Mouse (Mus musculus) testis, adult 10 weeks (tissue): Measurements from ENCODE around the gene Ints5. TPM values are rescaled to one million over a fixed set of nuclear protein-coding genes. Genes with fewer than 3 reads are reported as not detected.

Experiments used
- polyA plus RNA-seq: library from polyadenylated mRNA; stranded (reverse); fragments of 350-450 nt; fragmentation: Illumina TruSeq; extraction: RNeasy Lipid Tissue Mini Kit (QIAGEN cat#74804); gene quantifications from one replicate; pipeline ENCODE4 v1.2.3, GENCODE M21; 2014; ENCODE audit warnings: low read depth, low replicate concordance

Gene Ints5
- 0.32 TPM for polyA plus RNA-seq

DNA sequence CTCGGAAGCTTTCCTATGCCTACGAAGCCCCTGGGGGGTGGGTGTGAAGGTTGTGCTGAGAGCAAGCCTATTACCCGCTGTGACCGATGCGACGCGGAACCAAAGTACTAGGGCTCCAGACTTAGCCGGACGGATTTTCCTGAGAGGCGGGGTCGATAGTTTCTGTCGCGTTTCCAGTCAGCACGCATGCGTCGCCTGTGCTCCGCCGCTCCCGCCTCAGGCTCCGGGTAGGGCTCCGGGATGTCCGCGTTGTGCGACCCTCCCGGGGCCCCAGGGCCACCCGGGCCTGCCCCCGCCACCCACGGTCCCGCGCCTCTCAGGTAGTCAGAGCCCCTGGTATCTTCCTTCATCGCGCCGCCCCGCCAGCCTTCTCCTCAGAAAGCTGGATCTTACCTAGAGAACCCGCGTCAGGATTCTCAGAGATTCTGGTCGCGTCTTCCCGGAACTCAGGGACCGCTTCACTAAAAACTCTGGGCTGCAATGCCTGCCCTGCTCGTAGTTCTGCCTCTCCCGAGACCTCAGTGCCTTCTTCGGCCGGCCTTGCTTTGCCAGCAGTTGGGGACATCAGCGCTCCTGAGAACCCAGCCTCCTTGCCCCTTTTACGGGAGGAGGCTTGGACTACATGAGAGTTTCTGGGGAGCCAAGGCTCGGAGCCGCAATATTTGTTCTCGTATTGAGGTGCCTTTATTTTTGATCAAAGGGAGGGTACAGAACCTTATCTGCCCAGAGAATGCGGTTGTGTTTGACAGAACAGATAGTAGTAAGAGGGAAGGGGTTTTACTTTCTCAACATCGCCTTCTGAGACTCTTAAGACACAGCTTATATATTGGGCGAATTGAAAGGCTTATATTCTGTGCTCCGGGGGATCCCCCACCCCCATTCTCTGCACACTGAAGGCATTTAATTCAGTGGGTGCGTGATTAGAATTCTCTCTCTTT is at the start of gene Ints5:
TSS of gene Ints5 (plus strand) at position 177 of the 938 bp plus-strand sequence.

GRCm38 (mm10) chr19:8850402-8850901 is 42.4 kb upstream of the Ints5 start, which contains the start of gene Lrrn4cl:
Lrrn4cl (plus strand) TSS chr19:8850768.

GRCm38 (mm10) chr19:8871267-8872186 is 21.3 kb upstream of the Ints5 start, which contains the start of gene Ubxn1:
Ubxn1 (plus strand) TSS chr19:8871496.

GRCm38 (mm10) chr19:8880311-8881033 is 12.3 kb upstream of the Ints5 start, which contains the start of gene Uqcc3:
Uqcc3 (minus strand) TSS chr19:8880923.

DNA sequence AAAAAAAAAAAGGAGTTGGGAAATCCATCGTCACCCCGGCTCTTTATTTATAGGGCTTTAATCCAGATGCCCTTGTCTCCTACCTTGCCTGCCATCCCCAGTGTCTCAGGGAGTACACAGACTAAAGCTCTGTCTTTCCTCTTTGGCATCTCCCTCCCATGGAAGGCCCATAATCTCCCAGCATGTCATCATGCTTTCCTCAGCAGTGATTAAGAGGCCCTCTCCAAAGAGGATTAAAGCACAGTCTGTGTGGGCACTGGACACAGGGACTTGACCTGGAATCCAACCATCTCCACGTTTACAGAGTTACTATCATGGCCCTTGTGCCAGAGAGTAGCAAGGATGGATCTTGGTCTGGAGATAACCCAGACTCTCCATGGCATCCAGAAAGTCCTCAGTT is 9.2 kb upstream of the Ints5 start, which contains the start of the genes Lbhd1 and Gm49403:
TSS of gene Lbhd1 (plus strand) at position 117 of the 400 bp plus-strand sequence.
TSS of gene Gm49403 (plus strand) at position 315 of the 400 bp plus-strand sequence.

DNA sequence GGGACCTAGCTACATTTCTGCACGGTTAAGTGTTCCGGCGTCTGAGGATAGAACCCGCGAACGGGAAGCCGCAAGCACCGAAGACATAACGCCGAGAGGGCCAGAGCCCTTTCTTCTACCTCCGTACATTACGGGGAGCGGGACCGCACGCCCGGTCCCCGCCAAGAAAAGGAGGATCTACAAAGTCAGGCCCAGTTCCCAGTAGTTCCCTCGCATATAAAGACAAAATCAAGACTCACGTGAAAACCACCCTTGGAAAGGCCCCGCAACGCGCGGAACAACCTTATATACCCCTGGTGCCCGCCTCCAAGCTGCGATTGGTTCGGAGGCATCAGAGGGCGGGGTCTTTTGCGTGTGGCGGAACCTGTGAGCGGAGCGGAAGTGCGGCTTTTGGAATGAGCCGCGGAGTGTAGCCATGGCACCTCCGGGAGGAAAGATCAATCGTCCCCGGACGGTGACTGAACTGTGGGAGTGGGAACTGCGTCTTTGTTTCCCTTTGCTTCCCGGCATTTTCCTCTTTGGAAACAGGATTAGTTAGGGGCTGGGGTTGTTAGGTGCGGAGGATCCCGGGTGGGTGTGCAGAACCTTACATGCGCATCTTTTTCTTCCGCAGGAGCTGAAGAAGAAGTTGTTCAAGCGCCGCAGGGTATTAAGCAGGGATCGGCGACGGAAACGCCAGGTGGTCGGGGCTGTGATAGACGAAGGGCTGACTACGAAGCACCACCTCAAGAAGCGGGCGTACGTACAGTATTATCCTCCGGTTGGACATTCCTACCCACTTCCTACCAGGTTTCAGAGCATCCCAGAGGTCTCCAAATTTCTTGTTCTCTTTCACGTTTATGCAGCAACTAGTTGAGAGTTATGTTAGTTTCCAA is 4.1 kb upstream of the Ints5 start, which contains the start of the genes 1810009A15Rik and Gm49416:
TSS of gene 1810009A15Rik (plus strand) at position 343 of the 875 bp plus-strand sequence.
TSS of gene Gm49416 (plus strand) at position 416 of the 875 bp plus-strand sequence.

DNA sequence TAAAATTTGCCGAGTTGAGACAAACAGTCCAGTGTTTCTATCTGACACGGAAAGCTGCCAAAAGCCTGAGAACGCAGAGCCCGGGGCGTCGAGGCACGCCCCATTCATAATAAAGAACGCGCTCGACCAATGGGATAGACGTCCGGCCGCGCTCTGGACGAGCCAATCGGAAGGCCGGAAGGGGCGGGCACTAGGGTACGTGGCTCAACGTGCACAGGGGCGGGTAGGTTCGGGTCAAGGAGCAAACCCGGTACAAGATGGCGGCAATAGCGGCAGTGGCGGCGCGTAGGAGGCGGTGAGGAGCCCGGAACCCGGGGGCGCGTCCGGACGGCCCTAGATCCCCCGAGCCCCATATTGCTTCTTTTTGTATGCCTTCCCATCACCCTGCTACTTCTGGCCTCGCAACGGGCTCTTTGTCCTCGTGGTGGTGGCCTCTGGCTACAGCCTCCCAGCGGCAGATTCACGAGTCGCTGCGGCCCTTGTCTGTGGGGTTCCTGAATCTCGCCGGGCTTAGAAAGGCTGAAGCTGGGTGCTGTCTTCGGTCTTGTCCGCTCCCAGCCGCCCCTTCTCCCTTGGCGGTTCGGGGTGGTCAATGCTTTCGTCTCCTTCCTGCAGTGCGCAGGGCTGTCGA is 5.2 kb downstream of the Ints5 start, which contains the start of gene Ganab:
TSS of gene Ganab (plus strand) at position 207 of the 631 bp plus-strand sequence.

GRCm38 (mm10) chr19:8920073-8920736 is 27.4 kb downstream of the Ints5 start, which contains the start of gene B3gat3:
B3gat3 (plus strand) TSS chr19:8920374.

DNA sequence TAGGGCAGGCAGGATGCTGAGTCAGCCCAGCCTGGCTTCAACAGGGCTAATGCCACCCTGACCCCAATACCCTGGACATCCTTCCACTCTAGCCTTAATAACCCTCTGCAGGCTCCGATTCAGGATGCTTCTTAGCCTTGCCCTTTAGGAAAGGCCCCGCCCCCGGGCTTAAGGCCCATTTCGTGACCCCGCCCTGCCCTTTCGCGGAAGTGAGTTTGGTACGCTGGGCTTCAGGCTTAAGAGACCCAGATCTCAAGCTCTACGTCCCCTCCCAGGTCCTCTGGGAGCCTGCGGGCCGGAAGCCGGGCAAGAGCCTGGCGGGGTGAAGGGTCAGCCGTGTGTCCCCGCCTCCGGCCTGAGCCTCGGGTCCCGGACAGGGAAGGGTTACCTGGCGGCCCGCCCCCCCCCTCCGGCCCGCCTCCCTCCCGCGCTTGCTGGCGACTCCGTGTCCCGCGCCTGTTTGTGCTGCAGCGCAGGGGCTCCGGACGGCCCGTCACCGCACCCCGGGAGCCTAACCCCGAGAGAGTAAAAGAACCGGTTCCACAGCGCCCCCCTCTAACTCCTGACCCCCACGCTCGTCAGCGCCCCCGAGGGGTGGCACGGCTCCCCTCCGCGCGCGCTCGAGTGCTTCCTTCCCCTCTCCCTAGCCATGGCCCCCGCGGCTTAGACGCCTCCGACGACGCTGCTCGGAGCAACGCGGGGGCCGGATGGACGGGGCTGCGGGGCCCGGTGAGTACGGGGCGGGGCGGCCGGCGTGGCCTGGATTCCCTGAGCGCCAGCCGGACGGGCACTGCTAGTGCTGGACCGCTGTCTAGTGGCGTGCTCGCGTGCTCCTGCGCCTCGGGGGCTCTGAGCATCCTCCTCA is 36.7 kb downstream of the Ints5 start, which contains the start of the genes Rom1 and Eml3:
TSS of gene Rom1 (minus strand) at position 133 of the 865 bp plus-strand sequence.
TSS of gene Eml3 (plus strand) at position 329 of the 865 bp plus-strand sequence.

GRCm38 (mm10) chr19:8941515-8942217 is 48.9 kb downstream of the Ints5 start, which contains the start of gene Mta2:
Mta2 (plus strand) TSS chr19:8941875.

Other genes with a start within 250 kb of the Ints5 start
- gene Chrm1, start 229.2 kb upstream of the Ints5 start, polyA plus RNA-seq, result not detected
- gene Slc3a2, start 169.6 kb upstream of the Ints5 start, polyA plus RNA-seq, result 109 TPM
- 12.8 TPM for gene Wdr74, start 157.2 kb upstream of the Ints5 start, polyA plus RNA-seq
- 11.7 TPM for gene 1700092M07Rik, start 152.3 kb upstream of the Ints5 start, polyA plus RNA-seq
- gene Stx5a, start 151.6 kb upstream of the Ints5 start, polyA plus RNA-seq, result 48.6 TPM
- gene Nxf1, start 135.9 kb upstream of the Ints5 start, polyA plus RNA-seq, result 182 TPM
- gene Tmem223, start 122.0 kb upstream of the Ints5 start, polyA plus RNA-seq, result 4.5 TPM
- 14.4 TPM for gene Tmem179b, start 118.5 kb upstream of the Ints5 start, polyA plus RNA-seq
- 3.2 TPM for gene Taf6l, start 106.6 kb upstream of the Ints5 start, polyA plus RNA-seq
- gene Polr2g, start 94.4 kb upstream of the Ints5 start, polyA plus RNA-seq, result 51.5 TPM
- gene Zbtb3, start 90.5 kb upstream of the Ints5 start, polyA plus RNA-seq, result 5.3 TPM
- gene Ttc9c, start 73.7 kb upstream of the Ints5 start, polyA plus RNA-seq, result 14.5 TPM
- gene Hnrnpul2, start 73.0 kb upstream of the Ints5 start, polyA plus RNA-seq, result 45.8 TPM
- 0.76 TPM for gene AC129217.1, start 63.2 kb upstream of the Ints5 start, polyA plus RNA-seq
- gene Bscl2, start 55.5 kb upstream of the Ints5 start, polyA plus RNA-seq, result 360 TPM
- gene Gng3, start 53.8 kb upstream of the Ints5 start, polyA plus RNA-seq, result 0.53 TPM
- gene Lrrn4cl, start 42.2 kb upstream of the Ints5 start, polyA plus RNA-seq, result 0.56 TPM
- gene Ubxn1, start 21.5 kb upstream of the Ints5 start, polyA plus RNA-seq, result 23.5 TPM
- 2.4 TPM for gene Uqcc3, start 12.1 kb upstream of the Ints5 start, polyA plus RNA-seq
- gene Lbhd1, start 9.3 kb upstream of the Ints5 start, polyA plus RNA-seq, result 107 TPM
- gene Gm49403, start 9.1 kb upstream of the Ints5 start, polyA plus RNA-seq, result not detected
- gene 1810009A15Rik, start 4.2 kb upstream of the Ints5 start, polyA plus RNA-seq, result 35.7 TPM
- not detected for gene Gm49416, start 4.1 kb upstream of the Ints5 start, polyA plus RNA-seq
- 30.6 TPM for gene Ganab, start 5.1 kb downstream of the Ints5 start, polyA plus RNA-seq
- gene B3gat3, start 27.4 kb downstream of the Ints5 start, polyA plus RNA-seq, result 2.5 TPM
- 1.2 TPM for gene Rom1, start 36.4 kb downstream of the Ints5 start, polyA plus RNA-seq
- gene Eml3, start 36.5 kb downstream of the Ints5 start, polyA plus RNA-seq, result 0.77 TPM
- 44.3 TPM for gene Mta2, start 48.9 kb downstream of the Ints5 start, polyA plus RNA-seq
- 7.6 TPM for gene Tut1, start 60.8 kb downstream of the Ints5 start, polyA plus RNA-seq
- 146 TPM for gene Eef1g, start 74.0 kb downstream of the Ints5 start, polyA plus RNA-seq
- 4.2 TPM for gene Ahnak, start 96.3 kb downstream of the Ints5 start, polyA plus RNA-seq
- not detected for gene Scgb1a1, start 195.0 kb downstream of the Ints5 start, polyA plus RNA-seq
- gene Asrgl1, start 242.6 kb downstream of the Ints5 start, polyA plus RNA-seq, result 224 TPM